Mouse (Mus musculus): ENCODE measurements at regions not wholly inside any gene's neighbourhood (a gene's known extent, or its start where the extent isn't known, plus 50 kb on each side); places are given as distances from the start of the nearest gene placed in this dataset.
A peak's percentile ranks its signal among the peaks of the same experiment; 100 is the strongest.

GRCm38 (mm10) chr9:97272061-97272460, 97.7 kb downstream of the Trim42 start:
- Histone ChIP-seq H3K27ac (no peak overlapping the region), H3K4me3 (ENCODE audit: low read length) (no peak overlapping the region), H3K9ac (replicated peaks; ENCODE audit: low read length) (no peak overlapping the region), H3K4me2 (ENCODE audit: low read depth, low read length) (no peak overlapping the region), H3K27me3 (ENCODE audit: insufficient read depth, low read length) (no peaks in the 10 kb centered on the region), H3K9me3 (ENCODE audit: low read length) (no peaks in the 10 kb centered on the region), H3K36me3 (ENCODE audit: insufficient read depth, low read length) (no peaks in the 10 kb centered on the region), H3K4me1 (ENCODE audit: insufficient read depth, low read length) (no peaks in the 10 kb centered on the region)
- WGBS: 90% methylated on average over 8 of the region's 8 CpGs
- DNase-seq (ENCODE audit: low spot score): no peak
- ATAC-seq: no peak
- no peak for TF ChIP-seq CTCF (IDR thresholded peaks at IDR 0.05; ENCODE audit: low read depth)

GRCm38 (mm10) chr9:97247621-97248020, 122.1 kb downstream of the Trim42 start:
- DNase-seq (ENCODE audit: low spot score) (no peak), ATAC-seq (no peak)
- H3K4me2 ChIP-seq (ENCODE audit: low read depth, low read length): no peak overlapping the region
- H3K4me3 ChIP-seq (ENCODE audit: low read length): no peak overlapping the region
- H3K36me3 ChIP-seq (ENCODE audit: insufficient read depth, low read length): no peaks in the 10 kb centered on the region
- H3K27me3 ChIP-seq (ENCODE audit: insufficient read depth, low read length): no peaks in the 10 kb centered on the region
- TF ChIP-seq CTCF (IDR thresholded peaks at IDR 0.05; ENCODE audit: low read depth): no peak
- H3K9ac ChIP-seq (replicated peaks; ENCODE audit: low read length): no peak overlapping the region
- no peak overlapping the region for H3K27ac ChIP-seq
- 97% methylated on average over 1 of the region's 1 CpGs for WGBS
- no peaks in the 10 kb centered on the region for H3K4me1 ChIP-seq (ENCODE audit: insufficient read depth, low read length)
- H3K9me3 ChIP-seq (ENCODE audit: low read length): no peaks in the 10 kb centered on the region

- Histone ChIP-seq H3K9ac (replicated peaks; ENCODE audit: low read length) (no peak overlapping the region), H3K4me1 (ENCODE audit: insufficient read depth, low read length) (no peaks in the 10 kb centered on the region), H3K9me3 (ENCODE audit: low read length) (no peaks in the 10 kb centered on the region), H3K36me3 (ENCODE audit: insufficient read depth, low read length) (no peaks in the 10 kb centered on the region), H3K4me3 (ENCODE audit: low read length) (no peak overlapping the region), H3K27ac (no peak overlapping the region), H3K4me2 (ENCODE audit: low read depth, low read length) (no peak overlapping the region), H3K27me3 (ENCODE audit: insufficient read depth, low read length) (no peaks in the 10 kb centered on the region)
- DNase-seq (ENCODE audit: low spot score) (no peak), ATAC-seq (no peak)
- WGBS: 87% methylated on average over 5 of the region's 5 CpGs
- TF ChIP-seq CTCF (IDR thresholded peaks at IDR 0.05; ENCODE audit: low read depth): no peak
Measured at GRCm38 (mm10) chr9:97226074-97226473, 115.1 kb upstream of the Slc25a36 start.

GRCm38 (mm10) chr9:97224549-97224948, 113.6 kb upstream of the Slc25a36 start:
- Histone ChIP-seq H3K4me2 (ENCODE audit: low read depth, low read length) (no peak overlapping the region), H3K9me3 (ENCODE audit: low read length) (no peaks in the 10 kb centered on the region), H3K27ac (no peak overlapping the region), H3K9ac (replicated peaks; ENCODE audit: low read length) (no peak overlapping the region), H3K27me3 (ENCODE audit: insufficient read depth, low read length) (no peaks in the 10 kb centered on the region), H3K4me3 (ENCODE audit: low read length) (no peak overlapping the region), H3K4me1 (ENCODE audit: insufficient read depth, low read length) (no peaks in the 10 kb centered on the region), H3K36me3 (ENCODE audit: insufficient read depth, low read length) (no peaks in the 10 kb centered on the region)
- TF ChIP-seq CTCF (IDR thresholded peaks at IDR 0.05; ENCODE audit: low read depth): no peak
- 27% methylated on average over 7 of the region's 7 CpGs for WGBS
- DNase-seq (ENCODE audit: low spot score) (no peak), ATAC-seq (no peak)

- DNase-seq (ENCODE audit: low spot score) (peak; percentile 74), ATAC-seq (no peak)
- no peaks in the 10 kb centered on the region for H3K9me3 ChIP-seq (ENCODE audit: low read length)
- no peak overlapping the region for H3K9ac ChIP-seq (replicated peaks; ENCODE audit: low read length)
- 35% methylated on average over 2 of the region's 2 CpGs for WGBS
- no peaks in the 10 kb centered on the region for H3K4me1 ChIP-seq (ENCODE audit: insufficient read depth, low read length)
- H3K27ac ChIP-seq: no peak overlapping the region
- H3K36me3 ChIP-seq (ENCODE audit: insufficient read depth, low read length): no peaks in the 10 kb centered on the region
- H3K4me2 ChIP-seq (ENCODE audit: low read depth, low read length): no peak overlapping the region
- H3K4me3 ChIP-seq (ENCODE audit: low read length): no peak overlapping the region
- peak; percentile 74 for TF ChIP-seq CTCF (IDR thresholded peaks at IDR 0.05; ENCODE audit: low read depth)
- no peaks in the 10 kb centered on the region for H3K27me3 ChIP-seq (ENCODE audit: insufficient read depth, low read length)
Measured at GRCm38 (mm10) chr9:97214806-97215205, 103.8 kb upstream of the Slc25a36 start.

- H3K4me1 ChIP-seq (ENCODE audit: insufficient read depth, low read length): no peaks in the 10 kb centered on the region
- ATAC-seq (no peak), DNase-seq (ENCODE audit: low spot score) (peak; percentile 45)
- WGBS: 60% methylated on average over 14 of the region's 14 CpGs
- no peaks in the 10 kb centered on the region for H3K36me3 ChIP-seq (ENCODE audit: insufficient read depth, low read length)
- no peak overlapping the region for H3K27ac ChIP-seq
- H3K27me3 ChIP-seq (ENCODE audit: insufficient read depth, low read length): no peaks in the 10 kb centered on the region
- H3K4me3 ChIP-seq (ENCODE audit: low read length): no peak overlapping the region
- no peak overlapping the region for H3K9ac ChIP-seq (replicated peaks; ENCODE audit: low read length)
- H3K9me3 ChIP-seq (ENCODE audit: low read length): no peaks in the 10 kb centered on the region
- 0 out of 2 replicates have a peak overlapping the region, but pooled peaks have one; percentile 0 for H3K4me2 ChIP-seq (ENCODE audit: low read depth, low read length)
- TF ChIP-seq CTCF (IDR thresholded peaks at IDR 0.05; ENCODE audit: low read depth): no peak
Measured at GRCm38 (mm10) chr9:97190321-97190860, 79.4 kb upstream of the Slc25a36 start.

GRCm38 (mm10) chr9:97189646-97190045, 78.7 kb upstream of the Slc25a36 start:
- no peaks in the 10 kb centered on the region for H3K36me3 ChIP-seq (ENCODE audit: insufficient read depth, low read length)
- no peaks in the 10 kb centered on the region for H3K4me1 ChIP-seq (ENCODE audit: insufficient read depth, low read length)
- no peak overlapping the region for H3K27ac ChIP-seq
- no peak overlapping the region for H3K4me3 ChIP-seq (ENCODE audit: low read length)
- TF ChIP-seq CTCF (IDR thresholded peaks at IDR 0.05; ENCODE audit: low read depth): no peak
- DNase-seq (ENCODE audit: low spot score) (no peak), ATAC-seq (no peak)
- no peak overlapping the region for H3K9ac ChIP-seq (replicated peaks; ENCODE audit: low read length)
- H3K9me3 ChIP-seq (ENCODE audit: low read length): no peaks in the 10 kb centered on the region
- no peaks in the 10 kb centered on the region for H3K27me3 ChIP-seq (ENCODE audit: insufficient read depth, low read length)
- 89% methylated on average over 4 of the region's 4 CpGs for WGBS
- H3K4me2 ChIP-seq (ENCODE audit: low read depth, low read length): no peak overlapping the region

All from hindbrain, postnatal 0 days (tissue).